Mouse (Mus musculus) adrenal gland (tissue): ENCODE measurements around the gene Slc16a11.

Source experiments
- intact Hi-C: fragments of 180-260 bp; cut with DNase I; formaldehyde crosslinking; loops from one replicate; pipeline ENCODE4 v1.15.1; 2025

The Slc16a11 gene

DNA sequence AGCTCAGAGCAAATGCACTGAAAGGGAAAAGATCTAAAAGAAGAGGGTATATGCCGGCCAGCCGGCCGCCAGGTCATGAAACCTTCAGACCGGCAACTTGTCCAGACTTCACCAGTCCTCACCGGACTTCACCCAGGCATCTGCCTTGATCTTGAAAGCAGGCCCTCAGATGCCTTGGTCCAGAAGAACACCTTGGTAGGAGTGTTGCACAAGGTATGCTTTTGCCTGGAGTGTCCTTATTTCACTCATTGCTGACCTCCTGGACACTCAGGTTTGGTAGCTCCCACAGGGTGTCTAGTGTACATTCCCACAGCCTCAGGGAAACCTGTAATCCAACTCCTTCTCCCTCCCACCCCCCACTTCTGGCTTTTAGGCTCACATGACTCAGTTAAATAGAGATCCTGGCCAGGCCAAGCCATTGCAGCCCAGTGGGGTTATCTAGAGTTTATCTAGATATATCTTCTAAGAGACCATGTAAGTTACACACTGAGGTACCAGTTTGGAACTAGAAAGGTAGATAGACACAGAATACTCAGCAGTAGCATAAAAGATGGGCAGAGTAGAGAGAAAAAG lies 12.4 kb upstream of the Slc16a11 start:
- intact Hi-C loops: loop anchor here (2.0 to 5.0 kb wide), 2 partner anchors 125 to 143 kb away; no protein-coding TSS in a partner anchor

GRCm38 (mm10) chr11:70201691-70202090 lies 10.9 kb upstream of the Slc16a11 start:
- intact Hi-C loops: loop anchor here (2.0 to 5.0 kb wide), 2 partner anchors 127 to 144 kb away; no protein-coding TSS in a partner anchor

DNA sequence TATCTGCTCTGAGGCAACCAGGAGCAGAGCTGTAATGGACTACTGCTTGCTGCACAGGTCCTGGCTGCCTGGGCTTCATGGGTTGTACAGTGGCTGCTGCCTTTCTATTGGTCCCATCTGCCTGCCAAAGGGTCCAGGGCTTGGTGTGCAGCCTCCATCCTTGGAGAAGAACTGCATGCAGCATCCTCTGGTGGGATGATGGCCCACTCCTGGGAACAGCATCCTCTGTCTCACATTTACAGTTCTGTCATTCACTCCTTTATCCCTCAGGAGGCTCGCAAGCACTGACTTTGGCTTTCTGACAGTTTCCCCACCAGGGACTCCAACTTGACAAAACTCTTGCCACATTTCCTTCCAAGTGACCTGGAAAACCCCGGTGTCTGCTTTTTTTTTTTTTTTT lies 5.8 kb upstream of the Slc16a11 start:
- intact Hi-C loops: no loop called here

DNA sequence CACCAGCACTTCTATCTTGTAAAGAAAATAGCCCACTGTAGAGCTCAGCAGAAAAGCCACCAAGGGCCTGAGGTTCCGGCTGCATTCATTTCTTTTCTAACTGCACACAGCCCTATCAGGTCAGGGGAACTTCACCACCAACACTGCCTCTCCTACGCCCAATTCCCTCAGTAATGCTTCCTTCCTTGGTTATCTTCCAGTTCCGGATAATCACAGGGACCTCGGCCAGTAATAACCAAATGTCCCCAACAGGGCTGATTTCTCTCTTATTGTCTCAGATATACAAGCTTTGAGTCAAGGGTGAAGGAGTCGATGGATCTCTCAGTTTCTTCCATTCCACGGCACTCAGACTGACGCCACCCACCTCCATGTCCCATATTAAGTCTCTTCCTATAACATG lies 5.3 kb upstream of the Slc16a11 start:
- intact Hi-C loops: no loop called here

- intact Hi-C loops: no loop called here
These were observed 3.7 kb upstream of the Slc16a11 start for GRCm38 (mm10) chr11:70208778-70209388.

DNA sequence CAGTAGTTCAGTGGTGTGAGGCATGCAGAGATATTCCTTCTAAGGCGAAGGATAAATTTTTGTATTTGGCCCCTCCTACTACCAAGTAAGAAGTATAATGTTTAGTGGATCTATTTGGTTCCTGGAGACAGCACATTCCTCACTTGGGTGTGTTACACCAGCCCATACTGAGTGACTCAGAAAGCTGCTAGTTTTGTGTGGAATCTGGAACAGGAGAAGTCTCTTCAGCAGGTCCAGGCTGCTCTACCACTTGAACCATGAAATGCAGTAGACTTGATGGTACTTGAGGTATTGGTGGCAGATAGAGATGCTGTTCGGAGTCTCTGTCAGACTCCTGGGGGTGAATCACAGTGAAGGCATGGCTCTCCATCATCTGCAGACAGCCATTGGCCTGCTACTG lies 1.9 kb upstream of the Slc16a11 start:
- intact Hi-C loops: loop anchor here (5.0 to 10.0 kb wide), 2 partner anchors 33 to 276 kb away; partner anchors contain the start of gene Ybx2

DNA sequence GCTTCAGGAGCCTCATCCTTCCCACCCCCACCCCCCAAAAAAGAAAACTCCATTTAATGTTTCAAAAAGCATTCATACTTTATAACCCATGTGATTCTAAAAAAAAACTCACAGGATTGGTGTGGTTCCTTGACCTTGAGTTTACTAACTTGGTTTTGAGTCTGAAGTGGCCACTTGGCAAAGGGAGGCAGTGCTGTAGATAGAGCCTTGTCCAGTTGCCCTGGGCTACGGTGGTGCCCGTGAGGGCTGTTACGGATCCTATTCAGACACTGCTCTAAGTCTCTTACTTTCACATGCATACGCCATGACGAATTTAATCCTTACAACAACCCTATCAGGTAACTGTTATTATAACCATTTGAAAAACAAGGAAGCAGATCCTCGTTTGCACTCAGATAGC lies 580 bp upstream of the Slc16a11 start:
- intact Hi-C loops: loop anchor here (2.0 to 10.0 kb wide), 3 partner anchors 35 to 277 kb away; partner anchors contain the start of genes Asgr1 and Ybx2

DNA sequence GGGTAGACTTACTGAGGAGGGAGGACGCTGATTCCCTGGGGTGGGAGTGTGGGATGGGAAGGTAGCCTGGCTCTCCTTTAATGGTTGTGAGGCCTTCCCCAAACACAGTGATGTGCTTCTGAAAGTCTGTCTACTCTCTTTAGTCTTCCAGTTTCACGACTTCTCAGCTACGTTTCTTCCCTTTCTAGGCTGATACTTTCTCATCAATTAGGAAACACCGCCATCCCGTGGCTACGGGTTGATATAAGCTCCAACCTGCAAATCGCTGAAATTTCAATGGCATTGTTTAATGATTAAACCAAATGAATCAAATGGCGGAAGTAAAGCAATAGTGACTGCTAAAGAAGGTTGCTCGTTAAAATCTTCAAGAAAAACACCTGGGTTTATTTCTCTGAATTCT lies 344 bp downstream of the Slc16a11 start:
- intact Hi-C loops: loop anchor here (2.0 to 10.0 kb wide), 3 partner anchors 36 to 278 kb away; partner anchors contain the start of genes Asgr1 and Ybx2

- intact Hi-C loops: loop anchor here (2.0 to 10.0 kb wide), 3 partner anchors 36 to 279 kb away; partner anchors contain the start of genes Asgr1 and Ybx2
These were observed 1.2 kb downstream of the Slc16a11 start for GRCm38 (mm10) chr11:70213736-70214135.

DNA sequence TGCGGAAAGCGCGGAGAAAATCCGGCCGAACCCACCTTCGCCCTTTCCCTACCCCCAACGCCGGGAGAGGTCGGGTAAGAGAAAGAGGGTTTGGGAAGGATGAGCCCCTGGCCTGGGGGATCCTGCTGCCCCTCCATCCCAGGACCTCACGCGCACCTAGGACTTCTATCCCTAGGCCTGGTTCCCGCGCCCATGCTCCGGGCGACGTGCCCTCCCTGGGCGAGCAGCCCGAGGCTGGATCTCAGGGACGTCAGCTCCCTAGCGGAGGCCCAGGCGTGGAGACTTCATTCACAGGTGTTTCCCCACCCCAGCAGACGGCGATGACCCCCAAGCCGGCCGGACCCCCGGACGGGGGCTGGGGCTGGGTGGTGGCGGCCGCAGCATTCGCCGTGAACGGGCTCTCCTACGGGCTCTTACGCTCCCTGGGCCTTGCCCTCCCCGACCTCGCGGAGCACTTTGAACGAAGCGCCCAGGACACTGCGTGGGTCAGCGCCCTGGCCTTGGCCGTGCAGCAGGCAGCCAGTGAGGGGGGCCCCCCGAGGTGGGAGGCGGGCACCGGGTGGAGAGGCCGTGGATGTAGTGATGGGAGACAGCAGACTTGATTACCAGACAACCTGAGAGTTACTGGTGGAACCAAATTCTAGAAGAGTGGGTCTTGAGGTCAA lies 1.8 kb downstream of the Slc16a11 start:
- intact Hi-C loops: loop anchor here (5.0 to 10.0 kb wide), 2 partner anchors 37 to 280 kb away; partner anchors contain the start of gene Ybx2

- intact Hi-C loops: loop anchor here (5.0 to 10.0 kb wide), 2 partner anchors 38 to 280 kb away; partner anchors contain the start of gene Ybx2
These were observed 2.3 kb downstream of the Slc16a11 start for GRCm38 (mm10) chr11:70214856-70215209.

DNA sequence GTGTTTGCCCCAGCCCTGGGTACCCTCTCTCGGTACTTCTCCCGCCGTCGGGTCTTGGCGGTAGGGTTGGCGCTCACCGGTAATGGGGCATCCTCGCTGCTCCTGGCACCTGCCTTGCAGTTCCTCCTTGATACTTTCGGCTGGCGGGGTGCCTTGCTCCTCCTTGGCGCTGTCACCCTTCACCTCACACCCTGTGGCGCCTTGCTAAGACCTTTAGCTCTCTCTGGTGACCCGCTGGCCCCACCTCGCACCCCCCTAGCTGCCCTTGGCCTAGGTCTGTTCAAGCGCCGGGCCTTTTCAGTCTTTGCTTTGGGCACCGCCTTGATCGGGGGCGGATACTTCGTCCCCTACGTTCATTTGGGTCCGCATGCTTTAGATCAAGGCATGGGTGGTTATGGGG lies 2.7 kb downstream of the Slc16a11 start:
- intact Hi-C loops: loop anchor here (10.0 kb wide), 1 partner anchor 280 kb away; the partner anchor contains the start of gene Ybx2

GRCm38 (mm10) chr11:70216103-70216502 lies 3.6 kb downstream of the Slc16a11 start:
- intact Hi-C loops: loop anchor here (10.0 kb wide), 1 partner anchor 281 kb away; the partner anchor contains the start of gene Ybx2

GRCm38 (mm10) chr11:70218039-70218438 lies 5.5 kb downstream of the Slc16a11 start:
- intact Hi-C loops: loop anchor here (10.0 kb wide), 1 partner anchor 283 kb away; the partner anchor contains the start of gene Ybx2

- intact Hi-C loops: loop anchor here (10.0 kb wide), 1 partner anchor 284 kb away; the partner anchor contains the start of gene Ybx2
These were observed 6.4 kb downstream of the Slc16a11 start for GRCm38 (mm10) chr11:70218741-70219470.

DNA sequence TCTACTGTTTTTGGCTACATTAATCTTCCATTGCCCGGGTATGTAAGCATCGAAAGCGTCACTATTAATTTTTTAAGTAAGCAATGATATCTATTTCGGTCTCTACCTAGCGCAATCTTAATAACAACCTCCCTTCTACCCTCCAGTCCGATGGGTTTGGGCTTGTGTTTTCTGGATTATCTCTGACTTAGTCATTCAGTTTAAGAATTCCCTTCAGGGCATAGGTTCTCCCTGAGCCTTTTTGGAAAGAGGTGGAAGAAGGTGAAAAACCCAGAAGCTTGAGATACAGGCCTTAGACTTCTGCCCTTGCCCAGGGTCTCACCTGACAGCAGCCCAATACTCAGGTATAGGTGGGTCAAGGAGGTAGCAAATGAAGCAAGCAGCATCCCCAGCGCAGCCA lies 7.3 kb downstream of the Slc16a11 start:
- intact Hi-C loops: loop anchor here (10.0 kb wide), 1 partner anchor 285 kb away; the partner anchor contains the start of gene Ybx2

DNA sequence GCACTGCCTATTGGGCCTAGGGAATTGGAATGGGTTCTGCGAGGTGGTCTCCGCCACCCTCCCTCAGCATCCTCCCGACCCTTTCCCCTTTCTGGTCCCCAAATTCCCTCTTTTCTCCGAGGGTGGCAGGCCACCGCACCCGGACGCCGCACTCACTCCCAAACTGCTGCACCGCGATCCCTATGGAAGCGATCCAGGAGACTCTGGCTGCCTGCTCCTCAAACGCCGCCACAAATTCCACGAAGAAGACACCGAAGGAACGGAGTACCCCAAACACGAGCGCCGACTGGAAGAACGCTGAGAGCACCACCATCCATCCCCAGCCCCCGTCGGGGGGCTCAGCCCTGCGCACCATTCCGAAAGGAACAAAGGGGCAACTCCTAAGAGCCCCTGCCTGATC lies 7.8 kb downstream of the Slc16a11 start:
- intact Hi-C loops: no loop called here

GRCm38 (mm10) chr11:70220731-70221602 lies 8.4 kb downstream of the Slc16a11 start, which contains the start of gene Slc16a13:
TSS of gene Slc16a13 (minus strand) at chr11:70221064.
- intact Hi-C loops: no loop called here

GRCm38 (mm10) chr11:70221603-70222500 lies 9.3 kb downstream of the Slc16a11 start:
- intact Hi-C loops: no loop called here
